Mouse (Mus musculus) right cerebral cortex, postnatal 25 days (tissue): ENCODE measurements around the gene Gm29110.
"Not testable (repeated sequence)": the region's sequence is repeated elsewhere in the genome, so short reads cannot be mapped to it uniquely, and the experiment has no call there.

ENCODE experiments used
- DNase-seq: peaks from one replicate; pipeline ENCODE4 v3.0.0; 2022

Gm29110 gene

GRCm38 (mm10) chrY:74470231-74470630, at the start of gene Gm29110:
Gene Gm29110 (plus strand): TSS chrY:74470531.
- not testable (repeated sequence) for DNase-seq
